ENCODE assay signal across 18 mouse cellular contexts in genomic region chr1:75294294-75294693, GRCm38 (mm10). TPM values are rescaled to one million over a fixed set of nuclear protein-coding genes. Genes with fewer than 3 reads are reported as not detected.
"Had no signal": no experiment of that assay in that cellular context is flagged by ENCODE, and none has a peak within 500 bp of the region (broad histone marks: within the 10 kb centered on the region; RNA-seq: fewer than 3 reads in every experiment).

No protein-coding gene starts in this region.

- H3K9ac ChIP-seq: lung, embryonic 14.5 days; midbrain, embryonic 12.5 days; neural tube, embryonic 13.5 days; neural tube, embryonic 15.5 days had no signal

- H3K9me3 ChIP-seq: midbrain, embryonic 10.5 days; midbrain, embryonic 12.5 days; neural tube, embryonic 13.5 days; neural tube, embryonic 15.5 days had no signal

- ATAC-seq: midbrain, embryonic 16.5 days had no signal

- H3K36me3 ChIP-seq: midbrain, embryonic 10.5 days; midbrain, embryonic 12.5 days; neural tube, embryonic 15.5 days had no signal

- H3K4me3 ChIP-seq: midbrain, embryonic 10.5 days; midbrain, embryonic 12.5 days; myocyte; neural tube, embryonic 13.5 days; neural tube, embryonic 15.5 days had no signal

- H3K4me2 ChIP-seq: lung, embryonic 14.5 days; midbrain, embryonic 12.5 days; neural tube, embryonic 13.5 days; neural tube, embryonic 15.5 days had no signal

- H3K27me3 ChIP-seq: midbrain, embryonic 12.5 days; neural tube, embryonic 13.5 days; neural tube, embryonic 15.5 days had no signal

- H3K27ac ChIP-seq: midbrain, embryonic 10.5 days; midbrain, embryonic 12.5 days; neural tube, embryonic 13.5 days; neural tube, embryonic 15.5 days had no signal

- DNase-seq: lung, adult 18-20 months; lung, embryonic 14.5 days; lung, postnatal 10 days; lung, postnatal 4 days; midbrain, embryonic 14.5 days; retina, postnatal 1 day; spleen, adult 18-20 months; thymus, adult 18-20 months; thymus, postnatal 14 days; thymus, postnatal 36 days had no signal

RNA-seq across cellular contexts. Expression of gene Resp18, which starts 16.1 kb away (rescaled TPM):
- total RNA-seq: megakaryocyte, adult 5-6 weeks; megakaryocyte-erythroid progenitor cell, adult 5-6 weeks had no signal
- polyA plus RNA-seq: lung, embryonic 14.5 days; myocyte had no signal

RNA-seq across cellular contexts. Expression of gene Ptprn, which starts 30.0 kb away (rescaled TPM):
- total RNA-seq: megakaryocyte, adult 5-6 weeks had no signal
